Mouse (Mus musculus) intestine, embryonic 16.5 days (tissue): ENCODE measurements around the gene Med15. TPM values are rescaled to one million over a fixed set of nuclear protein-coding genes. Genes with fewer than 3 reads are reported as not detected.

ENCODE experiments used
- ATAC-seq: fragments of 200-750 bp; cut with Nextera tagmentation; 2 replicates; pipeline ENCODE4 v1.8.0; 2017; ENCODE audit warnings: moderate TSS enrichment, moderate library complexity
- H3K27ac ChIP-seq: fragments of 300-500 bp; sonication (generic); 2 replicates; pipeline ENCODE4 v1.5.1; 2014; ENCODE audit warnings: mild to moderate bottlenecking, low read length
- H3K27me3 ChIP-seq: fragments of 300-500 bp; sonication (generic); replicated peaks from 2 replicates; pipeline ENCODE4 v1.6.1; 2014; ENCODE audit warnings: low read length, control low read depth, mixed read lengths; ENCODE audit not compliant: control insufficient read depth, insufficient read depth
- H3K36me3 ChIP-seq: fragments of 300-500 bp; sonication (generic); 2 replicates; pipeline ENCODE4 v1.6.1; 2014; ENCODE audit warnings: low read length, control low read depth; ENCODE audit not compliant: control insufficient read depth, insufficient read depth
- H3K4me1 ChIP-seq: fragments of 300-500 bp; sonication (generic); 2 replicates; pipeline ENCODE4 v1.6.1; 2014; ENCODE audit warnings: low read length, control low read depth, mixed read lengths; ENCODE audit not compliant: control insufficient read depth, insufficient read depth
- H3K4me2 ChIP-seq: fragments of 300-500 bp; sonication (generic); 2 replicates; pipeline ENCODE4 v1.6.1; 2014; ENCODE audit warnings: low read depth, low read length, control low read depth
- H3K4me3 ChIP-seq: fragments of 300-500 bp; sonication (generic); 2 replicates; pipeline ENCODE4 v1.5.1; 2014; ENCODE audit warnings: mild to moderate bottlenecking, low read length
- H3K9ac ChIP-seq: fragments of 300-500 bp; sonication (generic); 2 replicates; pipeline ENCODE4 v1.6.1; 2014; ENCODE audit warnings: low read depth, low read length
- H3K9me3 ChIP-seq: fragments of 300-500 bp; sonication (generic); 2 replicates; pipeline ENCODE4 v1.6.1; 2016; ENCODE audit warnings: low read length, control low read depth; ENCODE audit not compliant: control insufficient read depth
- WGBS: fragments of 180-500 bp; shearing (Covaris S2); extraction: QIAGEN DNeasy Blood & Tissue Kit; methylation state at CpG from one replicate; pipeline ENCODE4 v1.1.7; 2014; 5-methylcytosine and 5-hydroxymethylcytosine counted together
- polyA plus RNA-seq: library from polyadenylated mRNA; unstranded; fragments of >200 nt; fragmentation: Nextera tagmentation; extraction: Ambion mirVana; gene quantifications from 2 replicates; pipeline ENCODE4 v1.2.1, GENCODE M21; 2015

Med15 gene
- polyA plus RNA-seq, 1 experiment from 2014 or later, result 43.9 TPM

DNA sequence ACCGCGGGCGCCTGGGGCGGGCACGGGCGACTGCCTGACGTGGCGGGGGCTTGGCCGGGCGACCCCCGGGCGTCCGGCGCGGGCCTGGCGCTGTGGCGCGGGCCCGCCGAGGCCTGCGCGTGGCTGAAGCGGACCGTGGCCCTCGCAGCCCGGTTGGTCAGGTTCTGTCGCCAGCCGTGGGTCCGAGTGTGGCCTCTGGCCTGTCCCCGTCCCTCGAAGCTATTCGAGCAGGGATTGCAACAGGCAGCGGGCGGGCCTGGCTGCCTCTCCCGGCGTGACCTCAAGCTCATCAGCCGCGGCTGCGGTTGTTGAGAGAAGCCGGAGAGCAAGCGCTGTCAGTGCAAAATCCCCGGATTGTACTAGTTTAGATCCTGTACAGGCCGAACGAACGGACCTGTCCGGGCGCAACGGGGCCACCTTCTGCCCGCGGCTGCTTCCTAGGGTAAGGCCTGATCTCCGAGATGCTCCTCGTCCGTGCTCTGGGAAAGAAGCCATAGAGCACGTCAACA lies 27.2 kb upstream of the Med15 start:
- ATAC-seq, result peak; percentile 32
- peak overlapping the region; percentile 94 for H3K4me2 ChIP-seq
- H3K27ac ChIP-seq, result peak overlapping the region; percentile 91
- no peaks in the 10 kb centered on the region for H3K9me3 ChIP-seq
- under 1% methylated on average over 53 of the region's 54 CpGs for WGBS
- no peaks in the 10 kb centered on the region for H3K27me3 ChIP-seq
- H3K36me3 ChIP-seq, result no peaks in the 10 kb centered on the region
- H3K4me1 ChIP-seq, result peaks cover 24% of the 10 kb centered on the region
- H3K9ac ChIP-seq, result peak overlapping the region; percentile 93
- peak overlapping the region; percentile 73 for H3K4me3 ChIP-seq

DNA sequence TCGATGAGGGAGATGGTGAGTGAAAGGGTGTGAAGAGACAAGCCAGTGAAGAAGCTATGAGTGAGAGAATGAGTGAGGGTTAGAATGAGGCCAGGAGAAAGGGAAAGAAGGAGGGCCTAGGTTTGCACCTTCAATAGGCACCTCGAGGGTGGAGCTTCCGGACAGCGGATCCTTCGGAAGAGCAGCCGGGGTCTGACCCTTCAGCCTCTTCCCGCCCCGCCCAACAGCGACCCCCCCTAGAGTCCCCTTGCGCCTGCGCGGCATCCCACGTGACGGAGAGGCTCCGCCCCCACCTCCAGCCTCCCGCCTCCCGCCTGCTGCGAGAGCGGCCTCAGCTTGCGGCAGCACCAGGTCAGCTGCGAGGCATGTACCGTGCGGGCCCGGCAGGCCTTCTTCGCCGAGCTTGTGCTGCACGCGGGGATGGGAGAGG lies 26.7 kb upstream of the Med15 start, which contains the start of gene Klhl22:
Gene Klhl22 (plus strand): TSS at position 275 of the 430 bp plus-strand sequence.
- H3K4me1 ChIP-seq, result peaks cover 24% of the 10 kb centered on the region
- ATAC-seq, result peak; percentile 90
- H3K9me3 ChIP-seq, result no peaks in the 10 kb centered on the region
- H3K36me3 ChIP-seq, result no peaks in the 10 kb centered on the region
- H3K4me2 ChIP-seq, result peak within 1 kb of the TSS; percentile 94
- peak within 1 kb of the TSS; percentile 93 for H3K9ac ChIP-seq
- H3K4me3 ChIP-seq, result peak within 1 kb of the TSS; percentile 73
- 1% methylated on average over 28 of the region's 28 CpGs for WGBS
- H3K27me3 ChIP-seq, result no peaks in the 10 kb centered on the region
- peak within 1 kb of the TSS; percentile 91 for H3K27ac ChIP-seq

GRCm38 (mm10) chr16:17758902-17759301 lies 26.2 kb upstream of the Med15 start:
- H3K4me3 ChIP-seq, result peak overlapping the region; percentile 73
- H3K27me3 ChIP-seq, result no peaks in the 10 kb centered on the region
- H3K4me2 ChIP-seq, result peak overlapping the region; percentile 94
- peak; percentile 60 for ATAC-seq
- H3K9ac ChIP-seq, result peak overlapping the region; percentile 93
- no peaks in the 10 kb centered on the region for H3K36me3 ChIP-seq
- peak overlapping the region; percentile 91 for H3K27ac ChIP-seq
- peaks cover 19% of the 10 kb centered on the region for H3K4me1 ChIP-seq
- no peaks in the 10 kb centered on the region for H3K9me3 ChIP-seq
- WGBS, result 29% methylated on average over 9 of the region's 9 CpGs

- H3K36me3 ChIP-seq, result no peaks in the 10 kb centered on the region
- H3K9me3 ChIP-seq, result no peaks in the 10 kb centered on the region
- no peak overlapping the region for H3K4me2 ChIP-seq
- H3K4me3 ChIP-seq, result no peak overlapping the region
- WGBS, result 95% methylated on average over 1 of the region's 1 CpGs
- peaks cover 19% of the 10 kb centered on the region for H3K4me1 ChIP-seq
- peak overlapping the region; percentile 16; the same call in 1 of the 2 replicates for H3K27ac ChIP-seq
- ATAC-seq, result no peak
- H3K27me3 ChIP-seq, result no peaks in the 10 kb centered on the region
- no peak overlapping the region for H3K9ac ChIP-seq
These were observed 25.1 kb upstream of the Med15 start for GRCm38 (mm10) chr16:17757756-17758155.

DNA sequence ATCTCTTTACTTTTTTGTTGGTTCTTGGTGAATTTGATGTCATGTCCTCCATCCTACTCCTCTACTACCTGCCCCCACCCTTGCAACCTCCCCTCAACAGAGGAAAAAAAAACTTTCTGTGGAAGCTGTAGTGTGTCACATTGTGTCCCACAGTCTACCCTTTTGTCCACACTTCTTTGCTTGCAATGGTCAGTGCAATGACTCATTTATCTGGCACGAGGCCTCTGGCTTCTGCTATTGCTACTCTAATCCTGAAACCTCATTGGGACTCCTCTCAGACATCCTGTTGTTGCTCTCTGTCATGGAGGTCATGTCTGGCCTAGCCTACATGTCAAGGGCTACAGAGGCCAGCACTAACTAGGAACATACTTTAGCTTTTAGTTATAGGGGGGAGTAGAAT lies 21.0 kb upstream of the Med15 start:
- Histone ChIP-seq H3K4me2 (no peak overlapping the region), H3K4me3 (no peak overlapping the region), H3K36me3 (no peaks in the 10 kb centered on the region), H3K9ac (no peak overlapping the region), H3K27me3 (no peaks in the 10 kb centered on the region), H3K27ac (no peak overlapping the region; the same call in 1 of the 2 replicates), H3K4me1 (peaks cover 1% of the 10 kb centered on the region; the same call in 1 of the 2 replicates), H3K9me3 (no peaks in the 10 kb centered on the region)
- 55% methylated on average over 1 of the region's 1 CpGs for WGBS
- ATAC-seq, result no peak

- 13% methylated on average over 3 of the region's 3 CpGs for WGBS
- no peak overlapping the region for H3K4me3 ChIP-seq
- no peak overlapping the region for H3K9ac ChIP-seq
- no peaks in the 10 kb centered on the region for H3K36me3 ChIP-seq
- H3K9me3 ChIP-seq, result no peaks in the 10 kb centered on the region
- no peak overlapping the region for H3K4me2 ChIP-seq
- no peaks in the 10 kb centered on the region for H3K4me1 ChIP-seq
- no peaks in the 10 kb centered on the region for H3K27me3 ChIP-seq
- H3K27ac ChIP-seq, result peak overlapping the region; percentile 33
- peak; percentile 83 for ATAC-seq
These were observed 20.3 kb upstream of the Med15 start for GRCm38 (mm10) chr16:17753001-17753400.

GRCm38 (mm10) chr16:17745067-17745466 lies 12.4 kb upstream of the Med15 start:
- no peak overlapping the region for H3K9ac ChIP-seq
- no peaks in the 10 kb centered on the region for H3K9me3 ChIP-seq
- no peak overlapping the region for H3K4me3 ChIP-seq
- no peaks in the 10 kb centered on the region for H3K36me3 ChIP-seq
- H3K4me2 ChIP-seq, result no peak overlapping the region
- H3K27ac ChIP-seq, result no peak overlapping the region
- WGBS, result 74% methylated on average over 2 of the region's 2 CpGs
- peaks cover 4% of the 10 kb centered on the region for H3K4me1 ChIP-seq
- ATAC-seq, result no peak
- no peaks in the 10 kb centered on the region for H3K27me3 ChIP-seq

DNA sequence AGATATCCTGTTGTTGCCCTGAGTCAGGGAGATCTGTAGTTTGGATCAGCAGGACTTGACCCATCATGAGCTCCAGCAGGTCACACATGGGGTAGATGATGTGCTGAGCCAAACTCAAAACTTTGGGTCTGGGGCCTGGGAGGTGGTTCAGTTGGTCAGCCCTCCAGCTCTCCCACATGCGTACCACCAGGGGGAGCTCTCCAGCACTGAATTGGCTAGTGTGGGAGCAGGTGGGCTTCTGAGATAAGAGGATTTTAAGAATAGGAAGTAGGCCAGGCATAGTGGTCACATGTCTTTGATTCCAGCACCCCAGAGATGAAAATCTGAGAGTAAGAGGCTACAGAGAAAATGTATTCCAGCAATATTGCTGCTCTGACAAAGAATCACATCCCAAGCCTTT lies 11.8 kb upstream of the Med15 start:
- Histone ChIP-seq H3K36me3 (no peaks in the 10 kb centered on the region), H3K4me2 (no peak overlapping the region), H3K4me3 (no peak overlapping the region), H3K27me3 (no peaks in the 10 kb centered on the region), H3K9ac (no peak overlapping the region), H3K4me1 (peaks cover 4% of the 10 kb centered on the region), H3K27ac (no peak overlapping the region), H3K9me3 (no peaks in the 10 kb centered on the region)
- ATAC-seq, result no peak
- WGBS, result 22% methylated on average over 1 of the region's 1 CpGs

- Histone ChIP-seq H3K9me3 (no peaks in the 10 kb centered on the region), H3K4me1 (peaks cover 4% of the 10 kb centered on the region), H3K4me3 (no peak overlapping the region), H3K36me3 (no peaks in the 10 kb centered on the region), H3K4me2 (no peak overlapping the region), H3K27me3 (no peaks in the 10 kb centered on the region), H3K27ac (peak overlapping the region; percentile 61), H3K9ac (no peak overlapping the region)
- ATAC-seq, result peak; percentile 79
- 46% methylated on average over 4 of the region's 4 CpGs for WGBS
These were observed 10.6 kb upstream of the Med15 start for GRCm38 (mm10) chr16:17743279-17743678.

GRCm38 (mm10) chr16:17742810-17743209 lies 10.1 kb upstream of the Med15 start:
- WGBS, result 80% methylated on average over 1 of the region's 1 CpGs
- peak; percentile 71 for ATAC-seq

More at GRCm38 (mm10) chr16:17742810-17743209, 10.1 kb upstream of the Med15 start:
- Histone ChIP-seq H3K27me3 (no peaks in the 10 kb centered on the region), H3K36me3 (no peaks in the 10 kb centered on the region), H3K9ac (no peak overlapping the region), H3K9me3 (no peaks in the 10 kb centered on the region), H3K27ac (peak overlapping the region; percentile 61; the same call in 1 of the 2 replicates), H3K4me2 (no peak overlapping the region), H3K4me3 (no peak overlapping the region), H3K4me1 (peaks cover 4% of the 10 kb centered on the region)
